Mouse (Mus musculus) midbrain, postnatal 0 days (tissue): ENCODE measurements around the gene Rpl37a. TPM values are rescaled to one million over a fixed set of nuclear protein-coding genes. Genes with fewer than 3 reads are reported as not detected.
A peak's percentile ranks its signal among the peaks of the same experiment; 100 is the strongest.

Source experiments
- ATAC-seq: fragments of 200-750 bp; cut with Nextera tagmentation; 2 replicates; pipeline ENCODE4 v1.8.0; 2017; ENCODE audit warnings: moderate number of reproducible peaks, mild to moderate bottlenecking, moderate TSS enrichment, moderate library complexity; ENCODE audit not compliant: low FRiP score
- DNase-seq: peaks from one replicate; pipeline ENCODE4 v3.0.0-alpha.2; 2015; ENCODE audit warnings: low spot score
- H3K27ac ChIP-seq: fragments of 300-500 bp; sonication (generic); 2 replicates; pipeline ENCODE4 v1.5.1; 2014; ENCODE audit warnings: low read depth, mild to moderate bottlenecking, low read length, mixed read lengths
- H3K27me3 ChIP-seq: fragments of 300-500 bp; sonication (generic); 2 replicates; pipeline ENCODE4 v1.6.1; 2014; ENCODE audit warnings: low read length, control low read depth, mixed read lengths; ENCODE audit not compliant: insufficient read depth
- H3K36me3 ChIP-seq: fragments of 300-500 bp; sonication (generic); 2 replicates; pipeline ENCODE4 v1.6.1; 2014; ENCODE audit warnings: low read length, control low read depth, mixed read lengths; ENCODE audit not compliant: insufficient read depth
- H3K4me1 ChIP-seq: fragments of 300-500 bp; sonication (generic); 2 replicates; pipeline ENCODE4 v1.6.1; 2014; ENCODE audit warnings: mild to moderate bottlenecking, control low read depth, antibody characterized with exemption, low read length, mixed read lengths; ENCODE audit not compliant: insufficient read depth
- H3K4me2 ChIP-seq: fragments of 300-500 bp; sonication (generic); 2 replicates; pipeline ENCODE4 v1.6.1; 2014; ENCODE audit warnings: low read depth, mild to moderate bottlenecking, low read length, mixed read lengths; ENCODE audit not compliant: poor library complexity, severe bottlenecking
- H3K4me3 ChIP-seq: fragments of 300-500 bp; sonication (generic); 2 replicates; pipeline ENCODE4 v1.5.1; 2014; ENCODE audit warnings: low read depth, mild to moderate bottlenecking, low read length, moderate library complexity
- H3K9ac ChIP-seq: fragments of 300-500 bp; sonication (generic); replicated peaks from 2 replicates; pipeline ENCODE4 v1.6.1; 2014; ENCODE audit warnings: mild to moderate bottlenecking, low read length, moderate library complexity, mixed read lengths; ENCODE audit not compliant: poor library complexity, severe bottlenecking
- H3K9me3 ChIP-seq: fragments of 300-500 bp; sonication (generic); 2 replicates; pipeline ENCODE4 v1.6.1; 2016; ENCODE audit warnings: low read length, control low read depth
- CTCF ChIP-seq: IDR thresholded peaks from 2 replicates; pipeline ENCODE4 v1.5.1; 2016; ENCODE audit warnings: antibody characterized with exemption, mild to moderate bottlenecking
- WGBS: fragments of 180-500 bp; shearing (Covaris S2); extraction: QIAGEN DNeasy Blood & Tissue Kit; methylation state at CpG from one replicate; pipeline ENCODE4 v1.1.7; 2014; 5-methylcytosine and 5-hydroxymethylcytosine counted together
- polyA plus RNA-seq: library from polyadenylated mRNA; unstranded; fragments of >200 nt; fragmentation: Nextera tagmentation; extraction: Ambion mirVana; gene quantifications from 2 replicates; pipeline ENCODE4 v1.2.1, GENCODE M21; 2015
- total RNA-seq: library from RNA; depleted of rRNA; stranded (reverse); fragments of >200 nt; gene quantifications from 2 replicates; pipeline ENCODE4 v1.2.3, GENCODE M21; 2014

Rpl37a gene
- total and polyA plus RNA-seq, 2 experiments from 2014 or later = 626 to 1,114 TPM

DNA sequence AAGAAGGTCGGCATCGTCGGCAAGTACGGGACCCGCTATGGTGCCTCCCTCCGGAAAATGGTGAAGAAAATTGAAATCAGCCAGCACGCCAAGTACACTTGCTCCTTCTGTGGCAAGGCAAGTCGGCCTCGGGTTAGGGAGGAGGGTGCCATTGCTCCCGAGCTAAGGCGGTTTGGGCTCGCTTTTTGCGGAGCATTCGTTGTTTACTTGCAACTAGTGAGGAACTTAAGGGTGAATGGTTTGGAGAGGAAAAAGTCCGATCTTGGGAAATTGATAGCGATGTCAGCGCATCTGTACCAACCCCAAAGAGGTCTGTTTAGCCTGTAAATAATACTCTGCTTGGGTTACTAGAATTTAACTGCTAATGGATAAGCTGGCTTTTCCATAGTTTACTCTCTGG lies 594 bp downstream of the Rpl37a start:
- 1% methylated on average over 17 of the region's 17 CpGs for WGBS
- Histone ChIP-seq H3K4me2 (peak overlapping the region; percentile 61), H3K36me3 (peaks cover 18% of the 10 kb centered on the region), H3K9me3 (no peaks in the 10 kb centered on the region), H3K27ac (peak overlapping the region; percentile 84), H3K9ac (peak overlapping the region; percentile 83), H3K27me3 (no peaks in the 10 kb centered on the region), H3K4me3 (peak overlapping the region; percentile 70), H3K4me1 (no peaks in the 10 kb centered on the region)
- DNase-seq = no peak
- no peak for TF ChIP-seq CTCF
- ATAC-seq = no peak; the same call in 1 of the 2 replicates

DNA sequence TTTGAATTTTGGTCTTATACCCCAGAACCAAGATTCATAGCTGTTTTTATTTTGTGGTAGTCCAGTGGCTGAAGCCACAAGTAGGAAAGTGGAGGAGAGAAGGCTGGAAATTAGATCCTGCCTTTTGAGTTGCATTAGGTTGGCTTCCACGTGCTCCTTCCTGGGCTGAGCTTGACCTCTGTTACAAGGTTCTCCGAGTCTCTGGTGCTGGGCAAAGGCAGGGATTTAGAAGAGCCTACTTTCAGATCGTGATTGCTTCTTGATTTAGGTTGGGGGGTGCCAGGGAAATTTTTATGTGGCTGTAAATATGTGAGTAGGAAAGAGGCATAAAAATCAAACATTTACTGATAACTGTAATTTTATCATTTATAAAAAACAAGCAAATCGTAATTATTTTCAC lies 3.5 kb downstream of the Rpl37a start:
- Histone ChIP-seq H3K4me1 (no peaks in the 10 kb centered on the region), H3K4me2 (no peak overlapping the region), H3K36me3 (peaks cover 20% of the 10 kb centered on the region), H3K27me3 (no peaks in the 10 kb centered on the region), H3K9me3 (no peaks in the 10 kb centered on the region), H3K27ac (no peak overlapping the region), H3K9ac (0 out of 2 replicates have a peak overlapping the region, but pooled peaks have one; percentile 9), H3K4me3 (no peak overlapping the region)
- 73% methylated on average over 4 of the region's 4 CpGs for WGBS
- ATAC-seq (no peak), DNase-seq (no peak)
- TF ChIP-seq CTCF = no peak

DNA sequence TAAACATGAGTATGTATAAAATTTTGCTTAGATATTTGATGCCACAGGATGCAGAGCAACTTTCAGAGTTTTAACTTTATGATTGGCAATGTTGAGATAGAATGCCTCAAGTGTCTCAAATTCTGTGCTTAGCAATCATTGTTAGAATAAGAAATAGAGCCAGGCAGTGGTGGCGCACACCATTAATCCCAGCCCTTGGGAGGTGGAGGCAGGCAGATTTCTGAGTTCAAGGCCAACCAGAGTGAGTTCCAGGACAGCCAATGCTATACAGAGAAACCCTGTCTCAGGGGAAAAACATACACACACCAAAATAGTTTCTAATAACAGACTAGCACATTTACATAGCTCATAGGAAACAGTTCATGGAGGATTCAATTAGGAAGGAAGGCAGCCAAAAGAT lies 4.0 kb downstream of the Rpl37a start:
- H3K9ac ChIP-seq = no peak overlapping the region
- DNase-seq (no peak), ATAC-seq (no peak)
- H3K27ac ChIP-seq = no peak overlapping the region
- H3K36me3 ChIP-seq = peaks cover 20% of the 10 kb centered on the region
- H3K9me3 ChIP-seq = no peaks in the 10 kb centered on the region
- no peaks in the 10 kb centered on the region for H3K4me1 ChIP-seq
- H3K4me3 ChIP-seq = no peak overlapping the region
- TF ChIP-seq CTCF = no peak
- H3K4me2 ChIP-seq = no peak overlapping the region
- WGBS = 89% methylated on average over 1 of the region's 1 CpGs
- H3K27me3 ChIP-seq = no peaks in the 10 kb centered on the region

DNA sequence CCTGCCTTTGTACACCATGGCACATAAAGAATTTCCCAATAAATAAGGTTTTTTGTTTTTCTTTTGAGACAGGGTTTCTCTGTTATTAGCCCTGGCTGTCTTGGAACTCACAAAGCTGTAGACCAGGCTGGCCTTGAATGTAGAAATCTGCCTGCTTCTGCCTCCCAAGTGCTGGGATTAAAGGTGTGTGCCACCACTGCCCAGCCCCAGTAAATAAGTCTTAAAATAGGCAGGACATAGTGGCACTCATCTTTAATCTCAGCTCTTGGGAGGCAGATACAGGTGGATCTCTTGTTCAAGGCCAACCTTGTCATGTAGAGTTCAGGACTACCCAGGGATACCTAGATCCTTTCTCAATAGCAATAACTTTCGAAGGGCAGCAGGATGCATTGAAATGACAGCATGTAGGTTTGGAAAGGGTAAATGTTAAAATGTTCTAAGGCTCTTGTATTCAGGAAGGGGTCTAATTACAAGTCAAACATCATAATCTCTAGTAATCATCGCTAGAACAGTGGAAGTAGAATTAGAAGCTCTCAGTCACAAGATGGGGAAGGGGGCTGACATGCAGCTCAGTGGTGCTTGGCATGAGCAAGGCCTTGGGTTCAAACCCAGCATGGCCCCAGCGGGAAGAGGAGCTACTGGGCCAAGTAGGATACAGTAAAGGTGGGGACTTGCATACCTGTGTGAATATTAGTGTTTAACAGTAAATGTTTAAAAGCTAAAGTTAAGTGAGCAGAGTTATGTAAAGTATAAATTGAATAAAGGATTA lies 4.7 kb downstream of the Rpl37a start:
- no peak for TF ChIP-seq CTCF
- no peak overlapping the region for H3K9ac ChIP-seq
- no peaks in the 10 kb centered on the region for H3K9me3 ChIP-seq
- H3K4me1 ChIP-seq = no peaks in the 10 kb centered on the region
- peaks cover 20% of the 10 kb centered on the region for H3K36me3 ChIP-seq
- 76% methylated on average over 3 of the region's 3 CpGs for WGBS
- no peak overlapping the region for H3K4me3 ChIP-seq
- no peak overlapping the region for H3K4me2 ChIP-seq
- H3K27me3 ChIP-seq = no peaks in the 10 kb centered on the region
- no peak for DNase-seq
- no peak for ATAC-seq
- H3K27ac ChIP-seq = no peak overlapping the region

DNA sequence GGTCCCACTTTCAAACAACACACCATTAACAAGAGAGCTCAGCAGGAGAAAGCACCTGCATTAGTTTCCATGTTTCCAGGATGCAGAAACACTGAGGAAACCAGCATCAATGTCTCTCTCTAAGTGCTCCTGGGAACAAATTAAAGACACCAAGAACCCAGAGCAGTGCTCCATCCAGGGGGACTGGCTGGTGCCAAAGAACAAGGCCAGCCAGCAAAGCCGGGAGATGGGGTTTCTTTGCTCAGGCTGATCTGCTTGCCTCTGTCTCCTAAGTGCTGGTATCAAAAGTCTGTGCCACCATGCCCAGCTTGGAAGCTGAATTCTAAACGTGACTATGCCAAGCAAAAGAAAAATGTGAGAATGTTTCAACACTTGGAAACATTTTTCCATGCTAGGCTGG lies 5.3 kb downstream of the Rpl37a start:
- Histone ChIP-seq H3K4me1 (no peaks in the 10 kb centered on the region), H3K27ac (no peak overlapping the region), H3K9me3 (no peaks in the 10 kb centered on the region), H3K4me2 (no peak overlapping the region), H3K27me3 (no peaks in the 10 kb centered on the region), H3K36me3 (peaks cover 20% of the 10 kb centered on the region), H3K9ac (no peak overlapping the region), H3K4me3 (no peak overlapping the region)
- ATAC-seq (no peak), DNase-seq (no peak)
- no peak for TF ChIP-seq CTCF
- 52% methylated on average over 2 of the region's 2 CpGs for WGBS

DNA sequence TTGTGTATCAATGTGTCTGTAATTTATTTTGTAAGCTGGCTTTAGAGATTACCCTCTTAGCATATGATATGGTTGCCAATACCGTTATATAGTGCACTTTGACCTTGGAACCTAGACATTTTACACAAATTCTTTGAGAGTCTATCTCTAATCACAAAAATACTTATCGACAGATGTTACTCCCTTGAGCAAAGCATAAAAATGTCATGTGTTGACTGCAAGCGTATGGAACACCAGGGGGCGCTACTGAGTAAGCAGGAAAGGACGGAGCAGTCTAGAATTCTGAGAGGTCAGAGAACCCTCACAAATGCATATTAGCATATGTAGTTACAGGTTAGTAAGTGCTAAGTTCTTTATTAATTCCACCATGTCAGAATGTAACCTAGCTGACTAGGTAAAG lies 5.8 kb downstream of the Rpl37a start:
- no peaks in the 10 kb centered on the region for H3K9me3 ChIP-seq
- H3K4me2 ChIP-seq = no peak overlapping the region
- 8% methylated on average over 5 of the region's 5 CpGs for WGBS
- no peak overlapping the region for H3K27ac ChIP-seq
- peak; percentile 78 for DNase-seq
- no peak for ATAC-seq
- H3K27me3 ChIP-seq = no peaks in the 10 kb centered on the region
- peak; percentile 98 for TF ChIP-seq CTCF
- H3K36me3 ChIP-seq = peaks cover 20% of the 10 kb centered on the region
- H3K4me3 ChIP-seq = no peak overlapping the region
- no peak overlapping the region for H3K9ac ChIP-seq
- H3K4me1 ChIP-seq = no peaks in the 10 kb centered on the region
